Mouse (Mus musculus) layer of hippocampus, postnatal 14 days (tissue): Measurements from ENCODE around the gene Pla2g4a. TPM values are rescaled to one million over a fixed set of nuclear protein-coding genes. Genes with fewer than 3 reads are reported as not detected.
"Not testable (repeated sequence)": the region's sequence is repeated elsewhere in the genome, so short reads cannot be mapped to it uniquely, and the experiment has no call there.

Experiments
- DNase-seq, 2 experiments: peaks; one replicate each; pipeline ENCODE4 v3.0.0; 2021 to 2022; ENCODE audit warnings: low spot score in 2 of 2, mixed read lengths in 1 of 2
- total RNA-seq, 2 experiments: library from RNA; stranded (reverse); gene quantifications; 2 replicates each; pipeline ENCODE4 v1.2.3; 2021

Pla2g4a gene
- total RNA-seq, 2 experiments from 2014 or later = 2.1 to 3.3 TPM

DNA sequence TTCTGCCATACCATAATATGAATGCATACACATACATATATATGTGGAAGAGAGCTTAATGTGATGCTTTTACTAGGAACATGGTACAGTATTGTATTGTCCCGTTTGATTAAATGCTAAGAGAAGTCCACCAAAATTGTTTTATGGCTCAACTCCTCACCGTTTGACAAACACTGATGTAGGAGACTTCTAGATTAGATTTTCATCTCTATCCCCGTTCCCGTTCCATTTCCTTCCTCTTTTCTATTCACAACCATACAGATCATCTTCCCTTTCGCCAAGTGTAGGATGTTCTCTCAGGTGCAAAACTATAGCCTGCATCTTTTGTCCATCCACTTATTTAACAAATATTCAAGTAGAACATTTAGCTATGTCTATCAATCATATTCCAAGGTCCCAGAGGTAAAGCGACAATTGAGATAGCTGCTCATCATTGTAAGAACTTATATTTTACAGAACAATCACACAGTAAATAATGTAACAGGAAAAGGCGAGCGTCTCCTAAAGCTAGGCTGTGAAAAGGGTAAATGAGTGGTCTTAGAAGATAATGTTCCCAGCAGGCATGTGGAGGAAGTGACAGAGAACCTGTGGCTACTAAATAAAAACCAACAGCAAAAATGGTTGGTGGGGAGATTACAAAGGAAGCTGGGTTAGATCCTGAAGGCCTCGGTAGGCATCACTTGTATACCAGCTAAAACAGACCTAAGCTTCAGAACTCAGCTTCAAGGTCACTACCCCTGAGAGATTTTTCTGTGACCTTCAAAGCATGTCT lies 21.6 kb downstream of the Pla2g4a start:
- DNase-seq = no peak

DNA sequence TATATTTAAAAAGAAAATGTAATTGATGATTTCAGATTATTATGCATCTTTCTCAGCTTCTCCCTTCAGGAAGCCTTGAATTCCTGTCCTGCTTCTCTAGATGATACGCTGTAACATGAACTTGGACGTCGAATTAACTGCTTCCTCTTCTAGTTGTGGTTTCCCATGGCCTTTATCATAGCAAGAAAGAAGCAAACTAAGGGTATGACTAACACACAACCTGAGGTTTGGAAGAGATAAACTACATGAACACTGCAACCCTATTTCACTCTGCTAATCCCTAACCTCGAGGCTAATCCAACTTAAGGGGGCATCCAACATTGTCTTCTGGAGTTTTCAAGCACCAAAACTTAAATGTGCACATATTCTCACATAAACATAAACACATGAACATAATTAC lies 23.3 kb downstream of the Pla2g4a start:
- no peak for DNase-seq

DNA sequence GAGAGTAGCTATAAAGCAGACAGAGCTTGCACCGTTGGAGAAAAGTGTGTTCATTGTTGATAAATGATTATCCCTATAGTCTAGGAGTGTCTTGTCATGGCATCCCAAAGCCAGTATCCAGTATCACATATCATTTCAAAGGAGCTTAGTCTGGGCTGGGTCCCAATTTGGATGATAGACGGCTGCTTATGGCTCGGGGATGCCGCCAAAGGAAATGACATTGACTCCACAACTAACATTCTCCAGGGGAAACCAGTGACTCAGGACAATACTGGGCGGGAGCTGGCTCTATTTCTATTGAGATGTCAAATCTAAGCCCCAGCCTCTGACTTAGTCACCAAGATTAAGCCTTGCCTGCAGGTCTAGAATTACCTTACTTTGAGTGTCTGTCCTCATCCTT lies 31.9 kb downstream of the Pla2g4a start:
- no peak for DNase-seq

DNA sequence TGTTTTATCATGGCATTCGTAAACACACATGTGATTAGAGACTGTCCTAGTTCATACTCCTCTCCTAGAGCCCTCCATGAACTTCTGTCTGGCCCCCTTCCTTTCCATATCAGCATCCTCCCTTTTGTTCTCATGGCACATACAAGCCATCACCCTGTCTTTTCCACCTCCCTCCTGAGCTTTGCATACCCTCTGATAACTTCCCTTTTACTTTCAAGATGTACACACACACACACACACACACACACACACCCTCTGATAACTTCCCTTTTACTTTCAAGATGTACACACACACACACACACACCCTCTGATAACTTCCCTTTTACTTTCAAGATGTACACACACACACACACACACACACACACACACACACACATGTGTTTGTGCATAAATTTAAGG lies 37.4 kb downstream of the Pla2g4a start:
- DNase-seq = not testable (repeated sequence)

DNA sequence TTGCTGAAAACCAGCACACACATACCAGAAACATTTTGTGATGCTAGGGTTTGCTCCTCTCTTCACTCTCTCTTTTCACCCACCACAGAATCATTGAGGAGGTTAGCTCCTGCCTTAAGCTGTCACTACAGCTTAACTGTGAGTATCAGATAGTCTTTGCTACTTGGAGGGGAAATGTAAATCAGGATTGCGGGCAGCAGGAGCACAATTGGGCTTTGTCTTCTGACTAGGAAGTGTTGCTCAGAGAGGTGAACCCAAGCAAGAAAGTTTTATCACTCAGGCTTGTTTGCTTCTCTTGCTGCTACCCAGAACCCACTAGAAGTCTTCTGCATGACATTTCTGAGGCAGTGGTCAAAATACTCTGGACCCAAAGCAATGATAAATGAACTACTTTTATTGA lies 38.9 kb downstream of the Pla2g4a start:
- DNase-seq = no peak

DNA sequence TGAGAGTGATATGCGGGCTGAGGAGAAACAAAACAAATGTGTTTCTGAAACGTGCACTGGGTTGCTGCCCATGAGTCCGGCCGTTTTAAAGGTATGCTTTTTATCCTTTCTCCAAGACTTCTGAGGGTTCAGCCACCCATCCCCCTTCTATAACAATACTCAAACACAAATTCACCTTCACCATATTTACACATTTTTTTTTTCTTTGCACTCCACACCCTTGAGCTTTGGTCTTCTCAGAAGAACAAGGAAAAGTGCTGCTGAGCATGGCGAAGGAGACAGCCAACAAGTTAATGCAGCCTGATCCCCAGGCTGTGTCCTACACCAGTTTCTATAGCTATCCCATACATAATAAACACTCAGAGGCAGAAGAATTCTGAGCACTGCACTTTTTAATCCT lies 39.8 kb downstream of the Pla2g4a start:
- DNase-seq = no peak

DNA sequence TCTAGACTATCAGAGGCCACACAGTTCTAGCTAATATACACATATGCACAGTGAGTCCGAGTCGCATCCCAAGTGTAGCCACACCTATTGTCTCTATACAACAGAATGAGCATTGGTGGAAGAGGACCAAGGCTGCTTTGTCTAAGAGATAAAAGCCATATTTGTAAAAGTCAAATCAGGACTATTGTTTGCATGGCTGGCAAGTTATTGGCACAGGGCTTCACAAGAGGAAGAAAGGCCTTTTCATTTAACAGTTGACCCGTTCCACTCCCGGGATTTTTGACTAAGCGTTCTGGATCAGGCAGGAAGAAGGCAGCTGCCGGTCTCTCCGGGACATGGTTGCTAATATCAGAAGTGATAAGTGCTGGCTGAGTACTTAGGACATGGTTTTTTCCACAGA lies 41.8 kb downstream of the Pla2g4a start:
- no peak for DNase-seq

DNA sequence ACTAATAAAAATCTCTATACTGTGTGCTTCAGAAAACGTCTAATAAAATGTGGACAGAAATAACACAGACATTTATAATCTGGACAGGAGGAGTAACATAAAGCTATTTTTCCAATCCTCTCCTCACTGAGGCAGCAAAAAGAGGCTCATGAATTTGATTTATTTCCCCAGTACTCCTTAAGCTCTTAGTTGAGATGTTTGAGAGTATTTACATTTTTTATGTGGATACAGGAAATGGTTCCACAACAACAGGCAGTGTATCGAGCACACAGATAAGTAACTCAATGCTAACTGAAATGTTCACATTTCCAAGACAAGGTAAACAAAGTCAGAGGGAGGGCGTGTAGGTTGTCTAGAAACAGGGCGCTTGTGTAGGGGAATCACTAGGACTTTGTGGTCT lies 48.1 kb downstream of the Pla2g4a start:
- no peak for DNase-seq

DNA sequence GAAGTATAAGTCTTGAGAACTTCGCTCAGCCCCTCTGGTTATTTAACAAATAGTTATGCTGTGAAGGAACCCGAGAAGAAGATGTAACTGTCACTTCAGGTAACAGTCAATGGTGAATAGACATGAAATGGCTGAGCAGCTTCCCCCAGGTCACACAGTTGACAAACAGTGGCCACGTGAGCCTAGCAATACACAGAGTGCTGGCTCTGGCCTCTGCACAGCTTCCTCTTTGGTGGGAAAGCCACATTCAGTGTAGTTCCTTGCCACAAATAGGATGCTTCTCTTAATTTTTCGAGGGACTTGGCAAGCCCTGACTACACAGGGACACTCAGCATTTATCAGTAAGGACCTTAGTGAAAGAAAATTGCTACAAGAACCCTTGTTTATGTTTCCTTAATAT lies 50.0 kb downstream of the Pla2g4a start:
- no peak for DNase-seq

DNA sequence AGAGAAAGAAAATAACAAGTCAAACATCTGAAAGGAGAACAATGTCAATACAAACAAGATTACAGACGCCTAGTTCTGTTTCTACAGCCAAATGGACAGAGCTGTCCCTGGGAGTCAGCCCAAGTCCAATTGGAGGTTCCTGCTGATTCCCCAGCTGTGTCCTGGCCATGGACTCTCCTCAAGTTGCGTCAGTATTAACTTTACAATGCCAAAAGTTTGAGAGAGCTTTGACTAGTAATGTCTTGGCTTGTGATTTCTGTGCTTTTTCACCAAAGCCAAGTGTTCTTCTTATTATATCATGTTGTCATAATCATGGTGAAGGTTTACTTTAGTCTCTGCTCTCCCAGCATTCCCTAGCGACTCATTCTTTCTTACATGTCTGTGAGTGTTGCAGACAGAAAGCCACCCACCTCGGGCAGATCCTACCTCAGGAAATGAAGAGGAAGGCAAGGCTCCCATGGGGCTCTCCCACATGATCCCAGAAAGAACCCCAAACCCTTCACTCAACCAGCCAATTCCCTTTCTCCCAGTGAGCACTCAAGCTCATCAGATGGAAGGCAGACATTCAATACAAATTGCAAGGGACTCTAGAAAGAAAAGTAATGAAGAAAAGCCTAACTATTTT lies 63.0 kb downstream of the Pla2g4a start:
- no peak for DNase-seq

DNA sequence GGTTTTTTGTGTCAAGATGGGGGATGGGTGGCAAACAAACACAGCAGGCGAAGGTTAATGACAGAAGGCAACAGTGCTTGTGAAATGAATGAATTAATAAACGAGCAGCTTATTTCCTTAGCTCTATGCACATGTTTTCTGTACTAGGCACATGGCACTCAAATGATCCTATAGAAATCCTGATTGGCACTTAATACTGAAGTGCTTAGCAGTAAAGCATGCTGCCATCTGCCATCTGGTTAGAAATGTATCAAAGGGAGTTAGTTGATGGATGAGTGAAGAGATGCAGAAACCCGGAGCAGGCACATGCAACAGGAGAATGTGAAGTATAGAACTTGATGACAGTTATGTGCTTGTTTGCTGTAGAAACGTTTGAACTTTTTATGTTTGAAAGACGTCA lies 64.5 kb downstream of the Pla2g4a start:
- no peak for DNase-seq

DNA sequence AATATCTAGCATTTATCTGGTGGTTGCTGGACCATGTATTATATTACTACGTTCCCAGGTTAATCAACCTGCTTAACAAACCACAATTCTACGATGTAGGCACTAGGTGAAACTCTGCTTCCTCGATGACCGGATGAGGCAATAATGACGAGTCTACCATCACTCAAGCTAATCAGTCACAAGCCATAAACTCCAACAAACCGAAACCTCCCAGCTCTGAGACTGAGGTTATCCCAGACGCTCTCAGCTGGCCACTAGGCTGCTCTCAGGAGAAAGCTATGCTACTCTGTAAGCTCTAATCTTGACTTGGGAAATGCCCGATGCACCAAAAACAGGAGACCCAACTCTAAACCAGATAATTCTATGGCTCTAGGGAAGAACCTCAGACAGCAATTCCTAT lies 66.2 kb downstream of the Pla2g4a start:
- DNase-seq = no peak

DNA sequence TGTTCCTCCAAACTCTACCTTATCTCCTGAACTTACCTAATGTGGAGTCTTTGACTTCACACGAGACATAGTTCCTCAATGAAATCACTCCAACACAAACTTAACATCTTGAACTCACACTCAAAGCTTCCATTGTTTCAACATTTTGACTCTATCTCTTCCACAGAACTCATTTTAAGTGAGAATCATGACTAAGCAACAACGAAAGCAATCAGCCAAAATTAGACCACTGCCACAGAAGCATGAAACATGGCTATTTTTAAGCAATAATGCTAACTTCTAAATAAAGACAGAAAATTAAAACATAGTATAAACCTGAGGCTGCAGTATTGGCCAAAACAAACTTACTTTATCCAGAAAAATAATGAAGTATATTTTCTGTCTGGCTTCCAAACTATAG lies 67.2 kb downstream of the Pla2g4a start:
- no peak for DNase-seq

DNA sequence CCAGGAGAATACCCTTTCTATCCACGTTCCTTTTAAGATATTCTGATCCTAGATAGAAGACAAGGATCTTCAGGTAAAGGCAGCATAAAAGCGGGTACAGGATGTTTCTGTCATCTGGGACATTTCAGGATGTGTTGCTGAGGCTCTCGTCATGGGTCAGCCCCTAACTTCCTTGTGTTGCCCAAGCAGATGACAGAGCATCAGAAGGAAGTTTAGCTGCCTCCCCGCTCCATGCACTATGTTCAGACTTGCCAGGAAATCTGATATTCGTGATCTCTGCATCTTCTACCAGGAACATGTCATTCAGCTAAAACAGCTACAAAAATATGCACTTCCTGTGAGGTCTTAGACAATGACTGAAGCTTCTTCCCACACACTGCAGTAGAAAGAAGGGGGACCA lies 70.0 kb downstream of the Pla2g4a start:
- no peak for DNase-seq

DNA sequence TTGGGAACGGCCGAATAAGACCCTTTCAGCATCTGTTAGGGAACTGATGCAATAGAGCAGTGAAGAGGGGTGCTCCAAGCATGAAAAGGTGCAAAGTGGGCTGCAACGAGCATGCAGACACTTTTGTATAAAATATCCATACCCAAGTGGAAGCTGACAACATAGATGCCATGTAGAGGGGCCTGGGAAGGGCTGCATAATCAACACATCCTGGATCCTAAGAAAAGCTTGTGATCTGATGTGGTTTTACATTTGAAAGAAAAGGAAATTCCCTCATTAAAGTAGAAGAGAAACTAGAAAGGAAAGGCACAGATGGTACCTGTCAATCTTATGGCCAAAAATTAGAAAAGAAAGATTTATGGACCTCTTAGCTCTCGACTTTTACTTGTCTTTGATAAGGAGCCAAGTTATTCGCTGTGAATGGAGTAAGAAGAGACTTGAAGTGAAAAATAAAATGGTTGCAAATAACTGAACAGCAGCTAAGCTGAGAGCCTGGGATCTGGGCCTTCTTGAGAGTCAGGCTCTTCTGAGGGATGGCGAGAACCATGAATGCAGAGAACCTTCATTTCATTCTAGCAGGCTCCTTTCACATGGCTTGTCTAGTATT lies 78.6 kb downstream of the Pla2g4a start:
- no peak for DNase-seq

DNA sequence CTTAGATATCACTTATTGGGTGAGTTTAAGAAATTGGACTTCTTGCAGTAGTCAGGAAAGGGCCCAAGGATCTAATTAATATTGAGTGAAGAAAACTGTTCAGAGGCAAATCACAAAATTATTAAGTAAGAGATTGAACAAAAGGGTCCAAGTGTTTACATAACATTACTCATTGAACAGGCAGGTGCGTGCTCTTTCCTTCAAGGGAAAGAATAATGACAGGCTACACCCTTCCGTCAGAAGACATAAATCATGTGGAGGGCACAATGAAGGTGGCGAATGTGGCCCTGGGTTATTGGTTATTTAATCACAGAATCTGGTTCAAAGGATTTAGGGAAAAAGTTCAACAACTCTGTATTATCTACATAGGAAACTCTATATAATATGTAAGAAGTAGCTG lies 82.9 kb downstream of the Pla2g4a start:
- no peak for DNase-seq

DNA sequence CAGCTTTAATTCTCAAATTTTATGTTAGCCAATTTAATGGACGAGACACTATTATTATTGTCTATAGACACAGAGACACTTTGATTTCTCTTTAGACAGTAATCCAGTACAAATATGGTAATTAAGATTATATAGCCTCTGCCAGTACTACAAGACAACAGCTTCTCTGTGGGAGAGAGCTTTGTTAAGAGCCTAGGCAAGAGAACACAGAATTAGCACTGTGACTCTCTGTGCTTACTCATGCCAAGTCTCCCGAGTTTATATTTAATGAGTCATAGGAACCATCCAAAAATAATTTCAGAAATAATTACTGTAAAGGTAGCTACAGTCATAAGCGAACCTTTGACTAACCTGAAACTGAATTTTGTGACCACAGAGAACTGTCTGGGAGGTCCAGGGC lies 84.6 kb downstream of the Pla2g4a start:
- DNase-seq = no peak

DNA sequence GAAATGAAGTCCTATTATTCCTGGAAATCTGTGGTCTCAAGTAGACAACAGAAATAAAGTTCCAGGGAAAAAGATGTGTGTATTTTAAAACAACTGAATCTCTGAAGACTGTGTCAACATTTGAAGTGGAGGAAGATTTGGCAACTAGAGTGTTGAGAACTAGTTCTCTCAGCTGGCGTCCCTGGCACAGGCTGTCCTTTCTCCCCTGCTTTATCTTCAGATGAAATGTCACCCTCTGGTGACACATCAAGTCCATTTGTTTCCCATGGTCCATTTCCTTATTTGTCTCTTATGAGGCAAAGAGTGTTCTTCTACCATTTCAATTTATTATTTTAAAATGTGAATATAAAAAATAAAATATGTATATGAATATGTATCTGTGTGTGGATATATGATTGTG lies 89.5 kb downstream of the Pla2g4a start:
- no peak for DNase-seq

DNA sequence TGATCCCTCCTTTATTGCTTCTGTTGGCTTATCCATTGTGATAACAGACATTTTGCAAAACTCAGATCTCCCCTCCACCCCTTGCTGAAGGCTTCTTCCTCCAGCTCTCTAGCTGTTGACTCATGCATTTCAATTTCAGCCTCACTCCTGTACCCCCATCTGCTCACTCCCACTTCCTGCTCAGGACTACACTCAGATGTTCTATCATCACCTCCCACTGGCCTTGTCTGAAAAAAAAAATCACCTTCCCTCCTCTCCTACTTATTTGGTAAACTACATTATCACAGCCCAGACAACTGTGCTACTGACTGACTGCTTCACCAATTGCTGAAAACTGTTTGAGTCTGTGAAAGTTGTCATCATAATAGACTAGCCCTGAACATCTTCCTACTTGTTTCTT lies 93.8 kb downstream of the Pla2g4a start:
- no peak for DNase-seq

DNA sequence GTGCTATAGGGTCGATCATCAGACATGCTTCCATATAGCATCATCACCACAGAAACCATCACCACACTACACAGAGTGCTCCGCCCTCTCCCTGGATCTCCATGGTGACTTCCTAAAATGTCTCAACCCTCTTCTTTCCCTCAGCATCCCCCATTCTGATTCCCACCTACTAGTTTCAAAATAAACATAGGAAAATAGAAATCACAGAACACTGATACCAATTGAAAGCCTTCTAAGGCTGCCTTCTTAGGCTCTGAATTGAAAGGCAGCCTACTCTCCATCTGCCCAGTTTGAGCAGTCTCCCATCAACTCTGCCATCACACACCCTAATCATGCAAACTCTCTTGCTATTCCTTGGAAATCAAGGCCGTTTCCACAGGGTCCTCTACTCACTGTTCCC lies 94.9 kb downstream of the Pla2g4a start:
- no peak for DNase-seq

DNA sequence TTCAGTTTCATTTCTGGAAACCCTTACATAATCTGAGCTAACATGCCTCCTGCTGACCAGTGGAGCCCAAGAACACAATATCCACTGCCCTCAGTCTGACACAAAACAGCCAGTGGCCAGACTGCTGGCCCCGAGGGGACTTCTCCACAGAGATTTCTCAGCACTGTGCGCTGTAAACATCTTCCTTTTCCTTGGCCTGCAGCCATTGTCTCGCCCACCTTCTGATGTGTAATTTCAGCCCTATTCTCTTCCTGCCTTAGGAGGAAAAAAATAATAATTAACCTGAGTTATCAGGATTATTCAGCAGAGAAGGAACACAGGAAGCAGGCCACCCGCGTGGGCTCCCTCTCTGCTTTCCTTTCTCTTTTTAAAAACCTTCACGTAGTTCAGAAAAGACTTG lies 98.3 kb downstream of the Pla2g4a start:
- peak in 1 of 2 experiments; percentile 22 for DNase-seq

DNA sequence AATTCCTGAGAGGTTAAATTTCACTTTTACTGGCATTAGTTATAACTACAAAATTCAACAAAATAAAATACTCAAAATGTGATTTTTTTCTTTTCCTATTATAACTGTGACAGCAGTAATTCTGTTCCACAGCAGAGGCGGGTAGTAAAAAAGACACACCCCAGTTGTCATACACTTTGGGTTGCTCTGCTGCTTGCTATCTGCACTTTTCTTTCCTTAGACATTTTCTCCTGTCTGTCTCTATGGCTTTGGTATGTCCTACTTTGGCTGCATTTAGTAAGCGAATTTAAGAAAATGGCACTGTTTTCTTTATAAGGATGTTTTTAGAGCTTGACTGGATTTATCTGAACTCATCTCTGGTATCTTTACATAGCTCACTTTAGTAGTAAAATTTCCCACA lies 98.9 kb downstream of the Pla2g4a start:
- DNase-seq = no peak

DNA sequence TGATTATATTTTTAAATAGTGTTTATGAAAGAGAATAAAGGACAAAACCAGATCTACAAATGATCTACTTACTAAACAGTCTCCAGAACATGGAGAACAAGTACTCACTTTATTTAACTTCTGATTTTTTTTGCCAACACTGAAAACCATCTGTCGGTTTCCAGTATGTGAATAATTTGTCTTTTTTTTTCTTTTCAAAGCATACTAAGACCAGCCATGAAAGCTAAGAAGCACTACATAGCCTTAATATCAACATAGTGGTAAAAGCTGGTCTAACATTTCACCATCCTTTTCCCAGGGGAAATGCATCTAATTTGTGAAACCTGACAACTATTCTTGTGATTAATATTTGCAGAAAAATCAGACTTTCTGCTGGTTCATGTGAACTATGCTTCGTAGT lies 99.5 kb downstream of the Pla2g4a start:
- peak in 1 of 2 experiments; percentile 49 for DNase-seq
